In genomic region chr11:58126397-58127160, GRCm38 (mm10) we compare ENCODE assay signal across 10 mouse cellular contexts. TPM values are rescaled to one million over a fixed set of nuclear protein-coding genes. Genes with fewer than 3 reads are reported as not detected.
A peak's percentile ranks its signal among the peaks of the same experiment; 100 is the strongest.
DNase-seq lines count a peak whose midpoint lies in the region; ATAC-seq and TF ChIP-seq lines count a peak whose summit lies in the region.
"Had no signal": no experiment of that assay in that cellular context is flagged by ENCODE, and none has a peak within 500 bp of the region (broad histone marks: within the 10 kb centered on the region; RNA-seq: fewer than 3 reads in every experiment).

No protein-coding gene starts in this region.

- H3K9me3 ChIP-seq in forebrain, postnatal 0 days (ENCODE audit: low read length): no peaks in the 10 kb centered on the region
- no peaks in the 10 kb centered on the region for H3K9me3 ChIP-seq in forebrain, embryonic 10.5 days
- no peaks in the 10 kb centered on the region for H3K9me3 ChIP-seq in heart, embryonic 14.5 days (ENCODE audit: control insufficient read depth, low read length)
- H3K9me3 ChIP-seq: embryonic facial prominence, embryonic 13.5 days; limb, embryonic 15.5 days had no signal

- no peak overlapping the region for H3K4me3 ChIP-seq in forebrain, postnatal 0 days (ENCODE audit: low read depth, low read length)
- no peak overlapping the region for H3K4me3 ChIP-seq in forebrain, embryonic 10.5 days
- H3K4me3 ChIP-seq in heart, embryonic 14.5 days (ENCODE audit: control insufficient read depth in 1 of 2, insufficient read depth in 1 of 2, low read depth in 1 of 2, low read length in 2 of 2): no peak overlapping the region
- H3K4me3 ChIP-seq: embryonic facial prominence, embryonic 13.5 days; limb, embryonic 15.5 days had no signal

- peak overlapping the region; percentile 18; the same call in 1 of the 2 replicates for H3K9ac ChIP-seq in forebrain, postnatal 0 days
- H3K9ac ChIP-seq in heart, embryonic 14.5 days (ENCODE audit: low read length): 0 out of 2 replicates have a peak overlapping the region, but pooled peaks have one; percentile 27
- H3K9ac ChIP-seq: embryonic facial prominence, embryonic 13.5 days; limb, embryonic 15.5 days had no signal

- no peak overlapping the region for H3K4me2 ChIP-seq in forebrain, postnatal 0 days (ENCODE audit: low read depth)
- H3K4me2 ChIP-seq in heart, embryonic 14.5 days (ENCODE audit: low read length): no peak overlapping the region
- H3K4me2 ChIP-seq: embryonic facial prominence, embryonic 13.5 days; limb, embryonic 15.5 days had no signal

- H3K27me3 ChIP-seq in forebrain, postnatal 0 days (ENCODE audit: insufficient read depth, low read length): no peaks in the 10 kb centered on the region
- H3K27me3 ChIP-seq in forebrain, embryonic 10.5 days (ENCODE audit: poor library complexity, severe bottlenecking): no peaks in the 10 kb centered on the region
- no peaks in the 10 kb centered on the region for H3K27me3 ChIP-seq in heart, embryonic 14.5 days (ENCODE audit: control insufficient read depth, insufficient read depth, low read length)
- H3K27me3 ChIP-seq: embryonic facial prominence, embryonic 13.5 days; limb, embryonic 15.5 days had no signal

- TF ChIP-seq CTCF in forebrain, postnatal 0 days (IDR thresholded peaks at IDR 0.05; ENCODE audit: low read depth): peak; percentile 25; the same call in 1 of the 2 replicates

- no peak for ATAC-seq in forebrain, postnatal 0 days
- ATAC-seq in heart, embryonic 14.5 days (ENCODE audit: insufficient number of reproducible peaks, insufficient read depth, low FRiP score, low read depth): peak; percentile 61

- H3K36me3 ChIP-seq in forebrain, postnatal 0 days (ENCODE audit: insufficient read depth): peaks cover 75% of the 10 kb centered on the region
- peaks cover 99% of the 10 kb centered on the region for H3K36me3 ChIP-seq in forebrain, embryonic 10.5 days (replicated peaks)
- H3K36me3 ChIP-seq in heart, embryonic 14.5 days (ENCODE audit: control insufficient read depth, insufficient read depth, low read length): peaks cover 91% of the 10 kb centered on the region

- H3K4me1 ChIP-seq in forebrain, postnatal 0 days (ENCODE audit: insufficient read depth): no peaks in the 10 kb centered on the region
- no peaks in the 10 kb centered on the region for H3K4me1 ChIP-seq in forebrain, embryonic 10.5 days
- peaks cover 7 to 31% of the 10 kb centered on the region in 2 experiments for H3K4me1 ChIP-seq in heart, embryonic 14.5 days (ENCODE audit: control insufficient read depth in 2 of 2, insufficient read depth in 2 of 2, low read length in 2 of 2)
- H3K4me1 ChIP-seq: embryonic facial prominence, embryonic 13.5 days; limb, embryonic 15.5 days had no signal

- no peak overlapping the region for H3K27ac ChIP-seq in forebrain, postnatal 0 days (ENCODE audit: low read depth, low read length)
- H3K27ac ChIP-seq in forebrain, embryonic 10.5 days: no peak overlapping the region
- H3K27ac ChIP-seq in heart, embryonic 14.5 days (replicated peaks in 1 of 2; ENCODE audit: control insufficient read depth in 1 of 2, insufficient read depth in 1 of 2, low read depth in 2 of 2, low read length in 2 of 2): peak overlapping the region; percentile 84 to 87
- H3K27ac ChIP-seq: embryonic facial prominence, embryonic 13.5 days; limb, embryonic 15.5 days had no signal

- peak; percentile 41 for DNase-seq in forebrain, postnatal 0 days
- DNase-seq in forebrain, embryonic 10.5 days (ENCODE audit: extremely low spot score, low spot score): no peak
- DNase-seq in A20 (ENCODE audit: low read depth, low spot score): peak; percentile 70
- peak; percentile 66 for DNase-seq in cerebellum, adult 8-10 months
- peak; percentile 45 for DNase-seq in layer of hippocampus, adult 9-11 months
- DNase-seq in retina, embryonic 14.5 days (ENCODE audit: low spot score): peak; percentile 12
- no peak for DNase-seq in thymus, postnatal 36 days

- 57% methylated on average over 7 of the region's 7 CpGs for WGBS in forebrain, postnatal 0 days
- WGBS in forebrain, embryonic 10.5 days: 88% methylated on average over 7 of the region's 7 CpGs
- WGBS in heart, embryonic 14.5 days: 38% methylated on average over 7 of the region's 7 CpGs

RNA-seq across cellular contexts. Expression of gene Cnot8, which starts 22.6 kb away (rescaled TPM):
- 100 and 121 TPM in 2 replicates for total RNA-seq in forebrain, postnatal 0 days (2014; rRNA removed)
- 107 and 114 TPM in 2 replicates for polyA plus RNA-seq in forebrain, postnatal 0 days (2015; fragmentation: Nextera tagmentation; extraction: Ambion mirVana)
- 90.9 and 96.1 TPM in 2 replicates for polyA plus RNA-seq in forebrain, embryonic 10.5 days (2016; fragmentation: Nextera tagmentation; extraction: Ambion mirVana)
- 76.4 and 77.7 TPM in 2 replicates for polyA plus RNA-seq in heart, embryonic 14.5 days (2014; fragmentation: Nextera tagmentation; extraction: Ambion mirVana)

RNA-seq across cellular contexts. Expression of gene Gm12248, which starts 33.6 kb away (rescaled TPM):
- not detected in 2 replicates for total RNA-seq in forebrain, postnatal 0 days (2014; rRNA removed)
- polyA plus RNA-seq in forebrain, postnatal 0 days (2015; fragmentation: Nextera tagmentation; extraction: Ambion mirVana): not detected in 2 replicates
- polyA plus RNA-seq in forebrain, embryonic 10.5 days (2016; fragmentation: Nextera tagmentation; extraction: Ambion mirVana): not detected in 2 replicates
- polyA plus RNA-seq in heart, embryonic 14.5 days (2014; fragmentation: Nextera tagmentation; extraction: Ambion mirVana): not detected in 2 replicates
- polyA plus RNA-seq: embryonic facial prominence, embryonic 13.5 days; limb, embryonic 15.5 days had no signal

RNA-seq across cellular contexts. Expression of gene Gemin5, which starts 41.8 kb away (rescaled TPM):
- total RNA-seq in forebrain, postnatal 0 days (2014; rRNA removed): 18.4 and 19.2 TPM in 2 replicates
- polyA plus RNA-seq in forebrain, postnatal 0 days (2015; fragmentation: Nextera tagmentation; extraction: Ambion mirVana): 6.2 and 9.1 TPM in 2 replicates
- 38.6 and 39.5 TPM in 2 replicates for polyA plus RNA-seq in forebrain, embryonic 10.5 days (2016; fragmentation: Nextera tagmentation; extraction: Ambion mirVana)
- polyA plus RNA-seq in heart, embryonic 14.5 days (2014; fragmentation: Nextera tagmentation; extraction: Ambion mirVana): 13.3 and 14.1 TPM in 2 replicates

RNA-seq across cellular contexts. Expression of gene Mrpl22, which starts 44.9 kb away (rescaled TPM):
- 39.4 and 70.9 TPM in 2 replicates for total RNA-seq in forebrain, postnatal 0 days (2014; rRNA removed)
- 107 TPM in 2 replicates for polyA plus RNA-seq in forebrain, postnatal 0 days (2015; fragmentation: Nextera tagmentation; extraction: Ambion mirVana)
- 141 and 146 TPM in 2 replicates for polyA plus RNA-seq in forebrain, embryonic 10.5 days (2016; fragmentation: Nextera tagmentation; extraction: Ambion mirVana)
- 107 and 116 TPM in 2 replicates for polyA plus RNA-seq in heart, embryonic 14.5 days (2014; fragmentation: Nextera tagmentation; extraction: Ambion mirVana)

Comparison
In these comparisons a context has a peak if more than half of its experiments do, and no peak if none do; other contexts are left out.
1. DNase-seq: peak in forebrain, postnatal 0 days (single experiment), A20 (single experiment), cerebellum, adult 8-10 months (single experiment), layer of hippocampus, adult 9-11 months (single experiment) and retina, embryonic 14.5 days (single experiment); none in forebrain, embryonic 10.5 days (single experiment) and thymus, postnatal 36 days (0 of 2).
2. H3K27ac ChIP-seq: peak in heart, embryonic 14.5 days (2 of 2); none in forebrain, postnatal 0 days (single experiment) and forebrain, embryonic 10.5 days (single experiment).